Mouse (Mus musculus) CH12.LX (cell line): ENCODE data around the gene Papss2. TPM values are rescaled to one million over a fixed set of nuclear protein-coding genes. Genes with fewer than 3 reads are reported as not detected.

ENCODE experiments used
- DNase-seq: peaks from one replicate; pipeline ENCODE4 v3.0.0-alpha.2; 2013; ENCODE audit errors: extremely low read depth
- H3K27ac ChIP-seq: 2 replicates; pipeline ENCODE4 v1.5.1; 2012; ENCODE audit warnings: low read depth, mild to moderate bottlenecking, control low read depth, moderate library complexity; ENCODE audit not compliant: insufficient read depth
- H3K27me3 ChIP-seq: replicated peaks from 2 replicates; pipeline ENCODE3; 2012; ENCODE audit warnings: inconsistent platforms
- H3K36me3 ChIP-seq, 2 experiments: replicated peaks in 1 of 2; 2 replicates each; pipeline versions ENCODE3 to v1.6.1; 2012; ENCODE audit warnings: inconsistent platforms in 1 of 2, low read length in 1 of 2, mild to moderate bottlenecking in 1 of 2, mixed read lengths in 1 of 2, moderate library complexity in 1 of 2; ENCODE audit not compliant: control insufficient read depth in 1 of 2, insufficient read depth in 1 of 2
- H3K4me1 ChIP-seq, 2 experiments: 2 replicates each; pipeline ENCODE4 v1.6.1; 2012; ENCODE audit warnings: inconsistent platforms in 1 of 2, moderate library complexity in 1 of 2; ENCODE audit not compliant: insufficient read depth in 2 of 2, control insufficient read depth in 1 of 2
- H3K4me2 ChIP-seq: 2 replicates; pipeline ENCODE4 v1.6.1; 2012; ENCODE audit warnings: low read depth, mild to moderate bottlenecking, control low read depth; ENCODE audit not compliant: poor library complexity, insufficient read depth, severe bottlenecking
- H3K4me3 ChIP-seq, 3 experiments: fragments of 150-350 bp in 1 of 3; sonication (generic) in 1 of 3; replicated peaks in 1 of 3; 2 replicates each; pipeline versions ENCODE3 to v1.5.1; 2011 to 2012; ENCODE audit warnings: low read depth in 2 of 3, low read length in 2 of 3, mild to moderate bottlenecking in 2 of 3, moderate library complexity in 2 of 3, control low read depth in 1 of 3, improper control_type of control experiment in 1 of 3, inconsistent platforms in 1 of 3, mixed read lengths in 1 of 3; ENCODE audit not compliant: poor library complexity in 1 of 3
- H3K79me2 ChIP-seq: replicated peaks from 2 replicates; pipeline ENCODE4 v1.6.1; 2012; ENCODE audit warnings: mild to moderate bottlenecking, moderate library complexity; ENCODE audit not compliant: control insufficient read depth, poor library complexity, insufficient read depth, severe bottlenecking; ENCODE audit errors: extremely low read depth
- H3K9ac ChIP-seq: 2 replicates; pipeline ENCODE4 v1.6.1; 2012; ENCODE audit warnings: low read depth, mild to moderate bottlenecking, control low read depth, moderate library complexity; ENCODE audit not compliant: insufficient read depth
- H3K9me3 ChIP-seq: replicated peaks from 2 replicates; pipeline ENCODE3; 2012; ENCODE audit warnings: low read length, inconsistent platforms, mixed read lengths
- BHLHE40 ChIP-seq: IDR thresholded peaks from 2 replicates; pipeline ENCODE4 v1.6.1; 2011; ENCODE audit warnings: mild to moderate bottlenecking, low read depth, low read length, improper control_type of control experiment
- CHD2 ChIP-seq: IDR thresholded peaks from 2 replicates; pipeline ENCODE4 v1.6.1; 2011; ENCODE audit warnings: low read length, improper control_type of control experiment
- CTCF ChIP-seq, 2 experiments: IDR thresholded peaks in 1 of 2; conservative IDR thresholded peaks in 1 of 2; 2 replicates each; pipeline ENCODE4 v1.5.1; 2011 to 2012; ENCODE audit warnings: low read depth in 2 of 2, low read length in 2 of 2, improper control_type of control experiment in 1 of 2, inconsistent platforms in 1 of 2, mild to moderate bottlenecking in 1 of 2, moderate library complexity in 1 of 2
- E2F4 ChIP-seq: IDR thresholded peaks from 2 replicates; pipeline ENCODE4 v1.6.1; 2011; ENCODE audit warnings: low read depth, low read length, improper control_type of control experiment; ENCODE audit not compliant: insufficient replicate concordance
- ELF1 ChIP-seq: IDR thresholded peaks from 2 replicates; pipeline ENCODE4 v1.6.1; 2014; ENCODE audit warnings: low read depth, mild to moderate bottlenecking, inconsistent platforms, low read length, improper control_type of control experiment
- EP300 ChIP-seq: IDR thresholded peaks from 2 replicates; pipeline ENCODE4 v1.6.1; 2011; ENCODE audit warnings: low read length, improper control_type of control experiment
- IRF4 ChIP-seq: IDR thresholded peaks from 2 replicates; pipeline ENCODE4 v1.6.1; 2014; ENCODE audit warnings: low read depth, mild to moderate bottlenecking, inconsistent platforms, low read length, improper control_type of control experiment
- JUN ChIP-seq: IDR thresholded peaks from 2 replicates; pipeline ENCODE4 v1.6.1; 2011; ENCODE audit warnings: low read depth, mild to moderate bottlenecking, low read length, improper control_type of control experiment, moderate library complexity; ENCODE audit not compliant: insufficient read depth
- KAT2A ChIP-seq: IDR thresholded peaks from 2 replicates; pipeline ENCODE4 v1.6.1; 2012; ENCODE audit warnings: low read length, improper control_type of control experiment, inconsistent platforms; ENCODE audit not compliant: insufficient replicate concordance
- MAZ ChIP-seq: IDR thresholded peaks from 2 replicates; pipeline ENCODE4 v1.6.1; 2012; ENCODE audit warnings: low read depth, mild to moderate bottlenecking, inconsistent platforms, low read length, improper control_type of control experiment, moderate library complexity
- MEF2A ChIP-seq: IDR thresholded peaks from 2 replicates; pipeline ENCODE4 v1.6.1; 2014; ENCODE audit warnings: low read depth, mild to moderate bottlenecking, inconsistent platforms, low read length, improper control_type of control experiment, borderline replicate concordance
- MYC ChIP-seq: IDR thresholded peaks from 2 replicates; pipeline ENCODE4 v1.6.1; 2011; ENCODE audit warnings: low read depth, mild to moderate bottlenecking, improper control_type of control experiment, low read length
- NELFE ChIP-seq: IDR thresholded peaks from 2 replicates; pipeline ENCODE4 v1.6.1; 2011; ENCODE audit warnings: low read depth, low read length, improper control_type of control experiment
- NRF1 ChIP-seq: IDR thresholded peaks from 2 replicates; pipeline ENCODE4 v1.6.1; 2014; ENCODE audit warnings: low read depth, mild to moderate bottlenecking, inconsistent platforms, low read length, improper control_type of control experiment, moderate library complexity
- POLR2AphosphoS2 ChIP-seq: IDR thresholded peaks from 2 replicates; pipeline ENCODE4 v1.6.1; 2011; ENCODE audit warnings: low read depth, low read length, improper control_type of control experiment
- RAD21 ChIP-seq: IDR thresholded peaks from 2 replicates; pipeline ENCODE4 v1.6.1; 2011; ENCODE audit warnings: low read depth, mild to moderate bottlenecking, low read length, improper control_type of control experiment, moderate library complexity
- RCOR1 ChIP-seq: conservative IDR thresholded peaks from 2 replicates; pipeline ENCODE4 v1.6.1; 2012; ENCODE audit warnings: low read depth, mild to moderate bottlenecking, inconsistent platforms, low read length, improper control_type of control experiment
- USF2 ChIP-seq: conservative IDR thresholded peaks from 2 replicates; pipeline ENCODE4 v1.6.1; 2011; ENCODE audit warnings: low read depth, low read length, improper control_type of control experiment
- ZC3H11A ChIP-seq: IDR thresholded peaks from 2 replicates; pipeline ENCODE4 v1.6.1; 2012; ENCODE audit warnings: low read depth, mild to moderate bottlenecking, inconsistent platforms, low read length, improper control_type of control experiment
- ZKSCAN1 ChIP-seq: IDR thresholded peaks from 2 replicates; pipeline ENCODE4 v1.6.1; 2012; ENCODE audit warnings: low read depth, inconsistent platforms, low read length, improper control_type of control experiment, borderline replicate concordance
- ZNF384 ChIP-seq: IDR thresholded peaks from 2 replicates; pipeline ENCODE4 v1.6.1; 2012; ENCODE audit warnings: low read depth, low read length, improper control_type of control experiment, inconsistent platforms
- dilution Hi-C: fragments of 300-500 bp; cut with MboI; formaldehyde crosslinking; loops from 2 replicates; pipeline ENCODE4 v1.14.3; 2020; ENCODE audit warnings: low sequenced_read_pairs; ENCODE audit not compliant: extremely low pct_unique_long_range_greater_than_20kb, extremely low pct_ligation_motif_present
- in situ Hi-C: fragments of 300-500 bp; cut with MboI; formaldehyde crosslinking; loops from 3 replicates; pipeline ENCODE4 v1.14.3; 2019; ENCODE audit warnings: low sequenced_read_pairs, low pct_ligation_motif_present, low pct_unique_long_range_greater_than_20kb, mixed read lengths
- polyA plus RNA-seq: library from polyadenylated mRNA; unstranded; fragments of >175 nt; gene quantifications from 2 replicates; pipeline ENCODE4 v1.2.1, GENCODE M21; 2012; ENCODE audit warnings: low read depth; ENCODE audit not compliant: insufficient read length
- total RNA-seq, 2 experiments: library from RNA; depleted of rRNA; stranded (reverse); fragments of 300-350 nt in 1 of 2; fragments of >200 nt in 1 of 2; gene quantifications; 2 replicates each; pipeline ENCODE4 v1.2.3; 2012 to 2014

The Papss2 gene
- total and polyA plus RNA-seq, 3 experiments: 0.36 to 0.42 (median 0.39) TPM

DNA sequence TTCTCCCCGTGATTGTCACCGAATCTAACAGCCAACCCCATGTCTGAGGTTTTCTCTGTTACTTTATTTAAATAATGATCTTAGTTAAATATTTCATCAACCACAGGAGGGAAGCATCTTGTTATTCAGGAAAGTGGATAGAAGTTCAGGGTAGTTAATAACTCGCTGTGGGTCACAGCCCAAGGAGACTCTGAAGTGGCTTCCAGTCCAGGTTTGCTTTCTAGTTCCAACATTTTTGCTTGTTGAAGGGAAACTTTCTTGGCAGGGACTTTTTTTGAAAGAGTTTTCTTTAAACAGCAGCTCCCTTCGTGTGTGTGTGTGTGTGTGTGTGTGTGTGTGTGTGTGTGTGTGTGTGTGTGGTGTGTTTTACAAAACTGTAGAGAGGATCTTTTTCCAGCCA lies 32.0 kb downstream of the Papss2 start:
- Histone ChIP-seq H3K36me3 (no peaks in the 10 kb centered on the region), H3K27ac (no peak overlapping the region), H3K9me3 (no peaks in the 10 kb centered on the region), H3K4me2 (no peak overlapping the region), H3K27me3 (no peaks in the 10 kb centered on the region), H3K79me2 (no peaks in the 10 kb centered on the region), H3K4me1 (peaks cover 0 to 16% of the 10 kb centered on the region in 2 experiments; a peak in 3 of 4 replicates), H3K9ac (no peak overlapping the region), H3K4me3 (no peak overlapping the region)
- dilution Hi-C loops (no loop called here), in situ Hi-C loops (no loop called here)
- TF ChIP-seq ZKSCAN1 (no peak), POLR2AphosphoS2 (no peak), E2F4 (no peak), CTCF (conservative IDR thresholded peaks at IDR 0.05 in 1 of 2, IDR thresholded peaks at IDR 0.05 in 1 of 2; ENCODE audit: low read depth in 2 of 2, low read length in 2 of 2) (no peak), JUN (no peak), MEF2A (no peak), ZNF384 (no peak), EP300 (no peak), BHLHE40 (no peak), MYC (no peak), MAZ (no peak), ELF1 (no peak), NELFE (no peak)
- DNase-seq: no peak

DNA sequence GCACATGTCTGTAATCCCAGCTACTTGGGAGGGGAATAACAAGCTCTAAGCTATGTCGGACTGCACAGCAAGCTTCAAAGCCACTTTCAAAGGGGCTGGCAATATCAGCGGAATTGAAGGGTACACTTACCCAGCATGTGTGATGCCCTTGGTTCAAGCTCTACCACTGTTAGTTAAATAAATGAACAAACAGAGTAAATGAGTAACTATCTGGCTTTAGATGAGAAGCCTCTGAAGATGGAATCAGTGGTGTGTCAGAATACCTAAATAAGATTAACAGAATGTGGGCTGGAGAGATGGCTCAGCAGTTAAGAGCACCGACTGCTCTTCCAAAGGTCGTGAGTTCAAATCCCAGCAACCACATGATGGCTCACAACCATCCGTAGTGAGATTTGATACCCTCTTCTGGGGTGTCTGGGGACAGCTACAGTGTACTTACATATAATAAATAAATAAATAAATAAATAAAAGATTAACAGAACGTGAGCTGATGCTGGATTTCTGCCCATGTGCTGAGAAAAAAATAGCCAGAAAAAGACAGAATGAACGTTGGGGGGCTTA lies 33.1 kb downstream of the Papss2 start:
- H3K9ac ChIP-seq: no peak overlapping the region
- dilution Hi-C loops: no loop called here
- no peaks in the 10 kb centered on the region for H3K27me3 ChIP-seq
- no peaks in the 10 kb centered on the region for H3K79me2 ChIP-seq
- no peak overlapping the region for H3K4me2 ChIP-seq
- no peak overlapping the region for H3K4me3 ChIP-seq
- H3K36me3 ChIP-seq: no peaks in the 10 kb centered on the region
- in situ Hi-C loops: no loop called here
- no peak overlapping the region for H3K27ac ChIP-seq
- no peak for DNase-seq
- H3K9me3 ChIP-seq: no peaks in the 10 kb centered on the region
- no peak for TF ChIP-seq JUN
- no peak for TF ChIP-seq CHD2
- no peak for TF ChIP-seq MAZ
- TF ChIP-seq RCOR1: no peak
- no peak for TF ChIP-seq RAD21
- TF ChIP-seq NRF1: no peak
- TF ChIP-seq USF2: no peak
- no peak for TF ChIP-seq KAT2A
- TF ChIP-seq ZC3H11A: no peak
- no peak for TF ChIP-seq IRF4
- H3K4me1 ChIP-seq: peaks cover 0 to 16% of the 10 kb centered on the region in 2 experiments; a peak in 3 of 4 replicates
